Mouse (Mus musculus): Measurements from ENCODE around the gene Pcbp3.
"Not testable (repeated sequence)": the region's sequence is repeated elsewhere in the genome, so short reads cannot be mapped to it uniquely, and the experiment has no call there.

Gene Pcbp3

GRCm38 (mm10) chr10:76961790-76962489, at the start of gene Pcbp3:
Gene Pcbp3, minus strand, starts transcription at chr10:76961887.
- DNase-seq (ENCODE audit: low spot score): peak; percentile 99

- DNase-seq (ENCODE audit: low spot score): peak; percentile 54
These were observed 47.0 kb upstream of the Pcbp3 start for GRCm38 (mm10) chr10:77008698-77009097.

DNA sequence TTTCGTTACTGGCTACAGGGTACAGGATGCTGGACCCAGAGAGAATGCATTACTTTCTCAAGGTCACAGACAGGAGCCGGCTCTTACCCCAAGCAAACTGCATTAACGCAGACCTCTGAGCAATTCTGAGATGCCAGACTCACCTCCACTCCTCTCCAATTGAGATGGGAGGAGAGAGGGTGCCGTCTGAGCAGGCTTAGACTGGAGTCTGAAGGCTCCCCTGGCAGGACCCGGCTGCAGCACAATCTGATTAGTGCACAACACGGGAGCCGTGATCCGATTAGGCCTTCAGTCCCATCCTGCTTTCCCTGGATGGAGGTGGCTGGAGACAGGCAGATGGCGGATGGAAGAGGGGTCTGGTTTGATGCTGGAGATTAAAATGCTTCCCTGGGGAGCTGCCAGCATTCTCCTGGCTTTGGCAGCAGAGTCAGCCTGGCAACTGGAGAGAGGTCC, 46.4 kb upstream of the Pcbp3 start:
- DNase-seq (ENCODE audit: low spot score): peak; percentile 97

- DNase-seq (ENCODE audit: low spot score): no peak
These were observed 45.9 kb upstream of the Pcbp3 start for GRCm38 (mm10) chr10:77007433-77008108.

DNA sequence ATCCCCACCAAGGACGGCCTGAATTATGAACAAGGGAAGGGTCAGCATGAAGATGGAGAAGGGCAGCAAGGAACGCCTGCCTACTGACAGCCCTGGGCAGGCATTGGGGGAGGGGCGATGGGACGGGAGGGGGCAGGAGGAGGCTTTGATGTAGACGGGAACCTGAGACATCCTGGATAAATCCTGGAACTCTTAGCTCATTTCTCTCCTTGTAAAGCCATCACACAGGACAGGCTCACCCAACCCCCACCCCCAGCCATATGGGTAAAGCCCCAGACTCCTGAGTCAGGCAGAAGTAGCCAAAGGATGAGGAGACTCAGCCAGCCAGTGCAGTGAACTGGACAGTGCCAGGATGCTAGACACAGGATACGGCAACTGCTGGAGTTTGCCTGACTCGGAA, 43.2 kb upstream of the Pcbp3 start:
- DNase-seq (ENCODE audit: low spot score): peak; percentile 45

- peak; percentile 93 for DNase-seq (ENCODE audit: low spot score)
These were observed 36.2 kb upstream of the Pcbp3 start for GRCm38 (mm10) chr10:76997759-76998513.

GRCm38 (mm10) chr10:76992456-76992855, 30.8 kb upstream of the Pcbp3 start:
- DNase-seq (ENCODE audit: low spot score): no peak

DNA sequence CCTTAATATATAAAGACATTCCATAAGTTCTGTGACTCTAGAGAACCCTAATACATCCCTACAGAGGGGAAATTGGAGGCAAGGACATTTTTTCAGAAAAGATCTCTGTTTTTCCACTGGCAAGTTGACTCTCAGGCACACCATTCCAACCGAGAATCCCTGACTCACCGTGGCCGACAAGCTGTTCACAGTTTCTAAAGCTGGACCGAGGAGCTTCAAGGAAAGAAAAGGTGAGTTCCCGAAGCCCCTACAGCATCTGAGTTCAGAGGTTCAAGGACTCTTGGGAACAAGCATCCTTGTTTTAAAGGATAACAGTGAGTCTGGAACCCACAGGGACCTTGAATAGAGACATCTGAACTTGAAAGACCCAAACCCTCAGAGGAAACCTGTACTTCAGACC, 26.9 kb upstream of the Pcbp3 start:
- DNase-seq (ENCODE audit: low spot score): no peak

DNA sequence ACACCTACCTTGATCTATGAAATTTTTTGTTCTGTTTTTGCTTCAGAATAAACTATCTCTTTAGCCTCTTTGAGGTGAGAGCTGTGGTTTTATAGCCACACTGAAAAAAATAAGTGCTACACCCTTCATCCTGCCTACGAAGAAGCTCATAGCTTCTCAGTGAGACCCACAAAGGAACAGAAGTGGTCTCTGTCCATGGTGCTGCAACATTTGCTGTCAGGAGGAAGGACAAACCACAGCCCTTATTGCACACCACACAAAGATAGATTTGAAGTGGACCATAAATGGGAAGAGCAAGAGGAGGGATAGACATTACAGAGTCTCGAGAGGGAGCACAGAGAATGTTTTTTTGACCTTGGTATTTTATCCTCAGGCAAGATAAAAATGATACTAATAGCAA, 16.4 kb upstream of the Pcbp3 start:
- DNase-seq (ENCODE audit: low spot score): no peak

DNA sequence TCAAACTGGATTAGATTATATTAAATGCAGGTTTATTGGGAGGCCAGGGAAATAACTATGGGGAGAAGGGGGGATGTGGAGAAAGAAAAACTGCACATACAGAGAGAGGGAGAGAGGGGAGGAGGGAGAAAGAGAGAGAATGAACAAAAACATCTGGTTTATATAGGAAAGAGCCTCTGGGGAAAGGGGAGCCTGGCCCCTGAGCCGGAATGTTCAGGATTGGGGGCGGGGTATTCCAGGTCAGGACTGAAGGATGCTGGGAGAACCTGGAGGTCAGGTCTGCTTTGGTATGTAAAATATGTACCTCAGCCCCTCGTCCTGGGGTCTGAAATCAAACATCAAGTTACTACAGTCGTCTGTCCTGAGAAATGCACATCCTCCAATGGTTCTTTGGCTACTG, 15.0 kb upstream of the Pcbp3 start:
- no peak for DNase-seq (ENCODE audit: low spot score)

DNA sequence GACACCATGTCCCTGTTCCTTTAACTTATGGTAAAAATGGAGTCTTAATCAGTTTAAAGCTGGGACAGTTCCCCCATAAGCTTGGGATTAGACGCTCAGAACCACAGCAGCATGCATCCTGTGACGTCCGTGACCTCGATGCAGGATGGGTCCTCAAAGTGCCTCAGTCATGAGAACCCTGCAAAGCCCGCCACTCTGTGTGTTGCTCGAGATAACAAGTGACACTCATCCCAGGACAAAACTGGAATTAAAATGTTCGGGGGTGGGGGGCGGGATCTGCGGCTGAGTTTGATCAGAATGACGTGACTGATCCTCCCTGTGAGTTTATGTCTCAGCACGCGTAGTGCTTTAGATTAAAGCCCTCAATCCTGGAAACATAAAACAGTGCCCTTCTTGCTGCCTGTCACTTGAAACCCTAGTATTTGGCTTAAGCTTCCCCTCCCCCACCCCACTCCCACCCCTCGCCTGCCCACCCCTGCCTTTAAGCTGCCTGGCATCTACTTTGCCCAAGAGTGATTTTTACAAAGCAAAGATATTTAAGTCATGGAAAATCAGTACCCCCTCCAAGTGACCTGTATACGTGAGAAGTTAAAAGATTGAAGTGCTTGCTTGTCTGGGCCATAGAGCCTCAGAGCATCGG, 12.2 kb upstream of the Pcbp3 start:
- no peak for DNase-seq (ENCODE audit: low spot score)

- DNase-seq (ENCODE audit: low spot score): not testable (repeated sequence)
These were observed 10.6 kb upstream of the Pcbp3 start for GRCm38 (mm10) chr10:76972318-76972717.

DNA sequence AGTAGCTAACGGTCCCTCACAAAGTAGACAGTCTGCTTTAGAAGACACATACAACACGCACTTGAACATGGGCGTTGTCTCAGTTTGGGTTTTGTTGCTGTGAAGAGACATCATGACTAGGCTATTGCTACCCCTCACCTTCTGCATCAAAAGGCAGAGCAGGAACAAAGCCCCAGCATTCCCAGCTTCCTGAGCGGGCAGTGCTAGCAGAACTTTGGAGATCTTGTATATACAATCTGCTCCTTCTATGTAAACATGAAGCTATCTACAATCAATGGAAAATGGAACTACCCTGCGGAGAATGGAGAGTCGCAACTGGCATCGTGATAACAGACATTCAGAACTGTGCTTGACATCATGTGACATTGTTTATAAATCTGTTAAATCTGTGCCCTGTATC, 9.3 kb upstream of the Pcbp3 start:
- no peak for DNase-seq (ENCODE audit: low spot score)

GRCm38 (mm10) chr10:76964436-76964835, 2.7 kb upstream of the Pcbp3 start:
- DNase-seq (ENCODE audit: low spot score): peak; percentile 49

DNA sequence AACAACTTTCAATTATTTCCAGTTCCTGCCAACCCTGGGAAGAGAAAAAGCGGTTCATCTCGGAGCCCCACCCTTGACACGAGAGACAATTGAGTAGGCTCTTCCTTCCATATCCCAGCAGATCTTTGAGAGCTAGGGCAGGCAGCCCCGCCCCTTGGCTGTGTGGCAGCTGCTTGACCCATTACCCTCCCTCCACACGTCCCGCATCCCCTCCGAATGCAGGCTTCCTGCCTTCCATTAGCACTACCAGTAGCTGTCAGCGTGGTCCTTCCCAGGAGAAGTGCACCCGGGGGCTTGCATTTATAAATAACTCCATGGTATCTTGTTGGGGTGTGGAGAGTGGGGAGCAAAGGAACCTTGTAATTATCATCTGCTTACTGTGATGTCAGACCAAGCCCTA, 2.3 kb upstream of the Pcbp3 start:
- DNase-seq (ENCODE audit: low spot score): peak; percentile 67

DNA sequence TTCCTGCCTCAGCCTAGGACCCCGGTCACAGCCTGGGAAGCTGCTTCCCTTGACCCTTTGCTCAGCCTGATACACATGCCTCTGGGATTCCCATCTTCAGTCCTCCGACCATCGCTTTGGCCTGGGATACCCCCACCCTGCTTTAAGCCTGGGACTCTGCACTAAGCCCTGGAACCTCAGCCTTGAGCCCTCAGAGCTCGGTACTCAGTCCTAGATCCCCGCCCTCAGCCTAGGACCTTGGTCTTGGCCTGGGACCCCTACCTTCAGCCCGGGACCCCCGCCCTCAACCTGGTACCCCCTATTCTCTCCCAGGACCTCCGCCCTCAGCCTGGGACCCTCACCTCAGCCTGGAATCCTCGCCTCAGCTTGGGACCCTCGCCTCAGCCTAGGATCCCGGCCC, 531 bp downstream of the Pcbp3 start:
- DNase-seq (ENCODE audit: low spot score): no peak

GRCm38 (mm10) chr10:76958201-76958600, 3.5 kb downstream of the Pcbp3 start:
- no peak for DNase-seq (ENCODE audit: low spot score)

DNA sequence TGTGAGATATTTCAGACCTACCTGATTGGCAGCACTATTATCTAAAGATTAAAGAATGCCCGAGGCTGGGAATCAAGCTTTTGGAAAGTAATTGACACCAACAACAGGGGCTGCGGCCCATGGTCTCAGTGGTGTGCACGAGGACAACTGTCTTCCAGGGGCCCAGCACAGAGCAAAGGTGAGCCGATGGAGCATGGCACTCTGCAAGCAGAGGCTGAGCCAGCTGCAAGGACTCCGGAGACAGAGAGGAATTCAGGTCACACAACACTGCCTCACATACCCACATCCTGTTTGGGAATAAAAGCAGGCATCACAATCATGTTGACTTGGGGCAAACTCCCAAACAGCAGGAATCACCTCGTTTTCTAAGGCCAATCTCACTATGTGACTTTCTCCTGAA, 5.5 kb downstream of the Pcbp3 start:
- no peak for DNase-seq (ENCODE audit: low spot score)

DNA sequence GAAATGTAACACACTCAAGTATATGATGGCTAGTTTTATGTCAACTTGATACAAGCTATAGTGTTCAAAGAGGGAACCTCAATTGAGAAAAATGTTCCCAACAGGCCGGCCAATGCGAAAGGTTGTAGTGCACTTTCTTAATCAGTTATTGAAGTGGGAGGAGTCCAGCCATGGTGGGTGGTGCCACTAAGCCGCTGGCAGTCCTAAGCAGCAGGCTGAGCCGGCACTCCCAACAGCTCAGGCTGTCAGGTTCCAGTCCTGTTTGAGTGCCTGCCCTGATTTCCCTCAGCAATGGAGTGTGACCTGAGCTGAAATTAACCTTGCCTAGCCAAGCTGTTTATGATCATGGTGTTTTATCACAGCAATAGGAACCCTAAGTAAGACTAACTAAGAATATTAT, 20.6 kb downstream of the Pcbp3 start:
- DNase-seq (ENCODE audit: low spot score): no peak

DNA sequence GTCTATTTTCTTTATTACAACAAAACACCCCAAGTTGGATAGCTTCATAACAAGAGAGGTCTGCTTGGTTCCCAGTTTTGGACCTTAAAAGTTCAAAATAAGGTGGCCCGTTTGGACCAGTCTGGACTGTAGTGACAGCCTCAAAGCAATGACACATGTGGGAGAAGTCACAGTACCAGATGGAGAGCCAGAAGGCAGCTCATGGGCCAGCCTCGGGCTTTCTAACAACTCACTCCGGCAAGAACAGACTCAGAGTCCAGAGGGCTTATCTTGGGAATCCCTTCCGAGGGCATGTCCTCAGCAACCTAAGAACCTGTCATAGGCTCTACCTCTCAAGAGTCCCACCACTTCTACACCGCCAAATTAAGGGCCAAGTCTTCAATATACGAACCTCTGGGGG, 24.9 kb downstream of the Pcbp3 start:
- DNase-seq (ENCODE audit: low spot score): no peak

GRCm38 (mm10) chr10:76934805-76935204, 26.9 kb downstream of the Pcbp3 start:
- no peak for DNase-seq (ENCODE audit: low spot score)

GRCm38 (mm10) chr10:76931794-76932193, 29.9 kb downstream of the Pcbp3 start:
- no peak for DNase-seq (ENCODE audit: low spot score)

DNA sequence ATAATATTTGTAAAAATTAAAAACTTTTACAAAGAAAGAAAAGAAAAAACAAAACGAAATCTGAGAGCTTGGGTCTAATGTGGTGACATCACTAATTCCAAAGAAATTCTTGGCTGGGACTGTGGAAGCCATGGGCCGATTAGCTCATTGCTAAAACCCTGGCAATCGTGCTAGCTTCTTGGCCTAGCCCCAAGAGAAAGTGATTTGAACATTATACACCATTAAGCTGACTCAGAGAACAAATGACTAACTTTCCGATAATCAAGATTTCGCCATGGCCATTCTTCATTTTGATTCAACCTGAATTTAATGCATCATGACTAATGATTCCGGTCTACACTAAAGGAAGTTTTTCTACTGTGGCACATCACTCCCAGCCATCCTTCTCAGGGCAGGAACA, 30.6 kb downstream of the Pcbp3 start:
- DNase-seq (ENCODE audit: low spot score): peak; percentile 90

Data from MN1 (cell line).